Mouse (Mus musculus) midbrain, embryonic 10.5 days (tissue): ENCODE measurements around the gene Hexb. TPM values are rescaled to one million over a fixed set of nuclear protein-coding genes. Genes with fewer than 3 reads are reported as not detected.

Experiments used
- DNase-seq: peaks from one replicate; pipeline ENCODE4 v3.0.0-alpha.2; 2017; ENCODE audit warnings: low spot score
- H3K27ac ChIP-seq: fragments of 300-500 bp; sonication (generic); replicated peaks from 2 replicates; pipeline ENCODE4 v1.5.1; 2016; ENCODE audit warnings: mild to moderate bottlenecking
- H3K27me3 ChIP-seq: fragments of 300-500 bp; sonication (generic); 2 replicates; pipeline ENCODE4 v1.6.1; 2016; ENCODE audit warnings: low read depth, mild to moderate bottlenecking; ENCODE audit not compliant: poor library complexity, severe bottlenecking
- H3K36me3 ChIP-seq: fragments of 300-500 bp; sonication (generic); 2 replicates; pipeline ENCODE4 v1.6.1; 2016; ENCODE audit warnings: mild to moderate bottlenecking, moderate library complexity
- H3K4me1 ChIP-seq: fragments of 300-500 bp; sonication (generic); 2 replicates; pipeline ENCODE4 v1.6.1; 2016
- H3K4me3 ChIP-seq: fragments of 300-500 bp; sonication (generic); 2 replicates; pipeline ENCODE4 v1.5.1; 2016; ENCODE audit warnings: mild to moderate bottlenecking, moderate library complexity
- H3K9me3 ChIP-seq: fragments of 300-500 bp; sonication (generic); replicated peaks from 2 replicates; pipeline ENCODE4 v1.6.1; 2016; ENCODE audit warnings: mild to moderate bottlenecking
- WGBS: fragments of 180-500 bp; shearing (Covaris S2); methylation state at CpG from one replicate; pipeline ENCODE4 v1.1.7; 2016; 5-methylcytosine and 5-hydroxymethylcytosine counted together
- polyA plus RNA-seq: library from polyadenylated mRNA; unstranded; fragments of >200 nt; fragmentation: Nextera tagmentation; extraction: Ambion mirVana; gene quantifications from 2 replicates; pipeline ENCODE4 v1.2.1, GENCODE M21; 2016

Hexb gene
- polyA plus RNA-seq, 1 experiment from 2014 or later: 18.5 TPM

DNA sequence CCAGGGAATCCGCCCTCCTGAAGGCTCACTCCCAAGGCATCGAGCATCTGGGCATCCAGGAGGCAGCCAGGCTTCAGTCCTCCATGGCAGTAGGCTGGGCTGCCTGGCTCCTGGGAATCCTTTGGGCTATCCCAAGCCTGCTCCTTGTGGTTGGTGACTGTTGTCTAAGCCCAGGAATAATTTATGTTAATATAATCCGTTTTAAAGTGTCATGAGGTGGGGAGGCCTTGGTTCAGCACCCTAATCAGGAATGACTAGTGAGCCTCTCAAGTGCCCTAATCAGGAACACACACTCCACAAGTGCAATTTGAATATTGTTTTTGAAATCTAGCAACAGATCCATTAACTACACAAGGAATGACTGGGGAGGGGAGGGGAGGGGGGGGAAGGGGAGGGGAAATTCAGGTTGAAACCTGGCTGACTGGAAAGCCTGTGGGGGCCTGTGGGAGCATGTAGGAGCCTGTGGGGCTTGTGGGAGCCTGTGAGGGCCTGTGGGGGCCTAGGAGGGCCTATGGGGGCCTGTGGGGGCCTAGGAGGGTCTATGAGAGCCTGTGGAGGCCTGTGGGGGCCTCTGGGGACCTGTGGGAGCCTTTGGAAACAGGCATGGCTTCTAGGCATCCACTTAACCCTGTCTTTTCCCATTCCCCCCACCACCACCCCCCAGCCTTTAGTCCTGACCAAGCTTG lies 16.6 kb upstream of the Hexb start:
- Histone ChIP-seq H3K27ac (peak overlapping the region; percentile 74), H3K4me3 (no peak overlapping the region), H3K9me3 (no peaks in the 10 kb centered on the region), H3K27me3 (no peaks in the 10 kb centered on the region), H3K4me1 (peaks cover 15% of the 10 kb centered on the region), H3K36me3 (no peaks in the 10 kb centered on the region)
- WGBS: 52% methylated on average over 3 of the region's 3 CpGs
- DNase-seq: no peak

DNA sequence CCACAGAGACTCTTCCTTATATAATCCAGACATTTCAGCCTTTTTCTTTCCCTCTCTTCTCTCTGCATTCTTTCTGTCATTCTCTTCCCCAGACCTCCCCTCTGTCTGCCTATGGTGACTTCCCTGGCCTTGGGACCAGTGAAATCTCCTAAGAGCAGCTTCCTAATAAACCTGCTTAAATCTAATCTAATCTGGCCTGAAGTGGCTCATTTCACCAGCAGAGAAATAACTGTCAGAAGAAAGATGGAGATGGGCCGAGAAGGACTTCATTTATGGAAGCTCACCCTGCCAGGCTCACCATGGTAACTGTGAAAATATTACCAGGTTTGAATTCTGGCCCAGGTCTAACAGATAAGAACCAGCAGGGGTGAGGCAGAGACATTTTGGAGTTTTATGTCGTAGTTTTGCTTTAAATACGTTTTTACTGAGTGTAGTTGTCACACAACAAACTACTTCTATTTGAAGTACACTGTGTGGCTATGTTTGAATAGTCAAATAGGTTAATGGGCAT lies 10.4 kb upstream of the Hexb start:
- Histone ChIP-seq H3K27me3 (no peaks in the 10 kb centered on the region), H3K9me3 (no peaks in the 10 kb centered on the region), H3K36me3 (no peaks in the 10 kb centered on the region), H3K4me1 (peaks cover 13% of the 10 kb centered on the region; the same call in 1 of the 2 replicates), H3K27ac (no peak overlapping the region), H3K4me3 (no peak overlapping the region)
- 79% methylated on average over 3 of the region's 3 CpGs for WGBS
- no peak for DNase-seq

DNA sequence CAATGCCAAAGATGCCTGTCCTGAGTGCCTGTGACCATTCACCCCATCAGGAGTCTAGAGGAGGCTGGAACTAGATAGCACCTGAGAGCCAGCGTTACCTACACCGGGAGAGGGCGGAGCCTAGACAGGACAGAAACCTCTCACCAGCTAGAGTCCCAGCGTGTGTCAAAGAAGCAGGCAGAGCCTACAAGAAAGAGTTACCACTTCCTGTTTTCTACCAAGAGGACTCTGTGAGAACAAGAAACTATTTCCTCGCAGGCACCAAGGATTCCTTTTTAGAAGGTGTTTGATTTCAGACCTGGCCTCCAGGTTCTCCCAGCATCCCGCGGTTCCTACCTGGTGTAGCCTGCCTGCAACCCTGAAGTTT lies 9.9 kb upstream of the Hexb start:
- Histone ChIP-seq H3K9me3 (no peaks in the 10 kb centered on the region), H3K4me1 (peaks cover 13% of the 10 kb centered on the region; the same call in 1 of the 2 replicates), H3K27ac (no peak overlapping the region), H3K36me3 (no peaks in the 10 kb centered on the region), H3K27me3 (no peaks in the 10 kb centered on the region), H3K4me3 (no peak overlapping the region)
- WGBS: 67% methylated on average over 7 of the region's 7 CpGs
- DNase-seq: no peak

DNA sequence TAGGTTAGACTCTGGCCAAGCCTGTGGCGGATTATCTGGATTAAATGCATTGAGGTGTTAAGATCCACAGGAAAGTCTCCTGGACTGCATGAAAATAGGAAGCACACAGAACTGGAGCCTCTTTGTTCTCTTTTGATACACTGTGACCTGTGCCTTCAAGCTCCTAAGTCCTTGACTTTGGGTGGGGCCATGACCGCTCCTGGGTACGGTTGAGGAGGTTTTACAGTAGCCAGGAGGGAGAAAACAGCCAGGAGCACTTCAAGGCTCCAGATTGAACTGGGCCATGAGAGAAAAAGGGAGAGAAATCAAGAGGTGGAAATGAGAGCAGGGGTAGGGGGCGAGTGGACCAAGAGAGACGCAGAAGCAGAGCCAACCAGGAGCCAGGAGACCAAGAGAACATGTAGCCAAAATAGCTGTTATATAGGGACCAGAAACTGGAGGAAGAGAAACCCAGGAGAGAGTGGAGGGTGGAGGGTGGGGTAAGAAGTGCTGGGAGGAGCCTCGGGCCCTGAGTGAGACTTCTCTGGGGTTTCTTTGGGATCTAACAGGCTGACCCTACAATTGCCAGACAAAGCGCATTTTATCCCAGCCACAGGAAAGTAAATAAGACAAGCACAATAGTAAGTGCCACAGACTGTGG lies 9.4 kb upstream of the Hexb start:
- Histone ChIP-seq H3K27ac (no peak overlapping the region), H3K4me1 (peaks cover 13% of the 10 kb centered on the region; the same call in 1 of the 2 replicates), H3K9me3 (no peaks in the 10 kb centered on the region), H3K27me3 (no peaks in the 10 kb centered on the region), H3K4me3 (no peak overlapping the region), H3K36me3 (no peaks in the 10 kb centered on the region)
- WGBS: 85% methylated on average over 7 of the region's 7 CpGs
- DNase-seq: no peak

DNA sequence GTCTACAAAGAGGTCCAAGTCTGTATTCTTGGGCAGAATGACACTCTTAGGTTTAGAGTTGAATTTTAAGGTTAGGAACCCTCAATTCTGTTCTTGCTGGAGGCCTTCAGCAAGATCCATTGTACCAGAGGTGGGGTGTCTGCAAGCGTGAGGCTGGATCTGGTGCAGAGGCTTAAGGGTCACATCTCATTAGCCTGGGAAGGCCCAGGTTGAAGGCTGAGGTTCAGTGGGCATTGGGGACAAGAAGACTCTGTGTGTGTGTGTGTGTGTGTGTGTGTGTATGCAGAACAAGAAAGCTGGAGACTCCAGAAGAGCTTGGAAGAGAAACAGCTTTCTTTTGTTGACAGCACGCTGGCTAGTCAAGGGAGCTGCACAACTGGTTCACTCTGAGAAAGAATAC lies 7.9 kb upstream of the Hexb start:
- no peaks in the 10 kb centered on the region for H3K27me3 ChIP-seq
- no peaks in the 10 kb centered on the region for H3K9me3 ChIP-seq
- H3K4me1 ChIP-seq: peaks cover 13% of the 10 kb centered on the region; the same call in 1 of the 2 replicates
- H3K27ac ChIP-seq: no peak overlapping the region
- no peak overlapping the region for H3K4me3 ChIP-seq
- DNase-seq: no peak
- no peaks in the 10 kb centered on the region for H3K36me3 ChIP-seq
- WGBS: 84% methylated on average over 2 of the region's 2 CpGs

DNA sequence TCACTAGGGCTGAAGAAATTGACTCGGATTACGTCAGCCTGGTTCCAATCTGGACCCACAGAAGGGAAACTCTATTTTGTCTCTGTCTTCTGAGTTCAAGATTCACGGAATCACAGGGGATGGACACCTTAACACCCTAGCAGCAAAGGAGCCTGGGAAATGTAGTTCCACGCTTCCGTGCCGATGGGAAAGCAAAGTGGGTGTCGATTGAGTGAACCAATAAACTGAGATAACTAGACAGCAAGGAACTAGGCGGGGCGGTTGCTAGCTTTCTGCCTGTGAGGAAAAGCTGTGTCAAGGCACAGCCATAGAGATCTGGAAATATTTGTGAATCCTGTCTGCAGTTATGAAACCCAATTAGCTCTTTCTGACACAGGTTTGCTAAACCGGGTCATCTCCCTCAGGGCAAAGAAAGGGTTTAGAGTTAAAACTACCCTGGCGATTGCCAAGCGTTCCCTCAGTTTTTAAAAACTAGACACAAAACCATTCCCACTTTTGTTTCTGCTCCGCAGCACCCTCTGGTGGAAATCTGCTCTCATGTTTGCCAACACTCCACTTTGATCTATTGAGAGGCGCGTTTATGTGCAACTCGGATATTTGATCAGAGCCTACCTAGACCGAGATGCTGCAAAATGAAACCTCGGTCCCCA lies 7.0 kb upstream of the Hexb start:
- Histone ChIP-seq H3K27ac (peak overlapping the region; percentile 33), H3K4me1 (peaks cover 13% of the 10 kb centered on the region; the same call in 1 of the 2 replicates), H3K4me3 (peak overlapping the region; percentile 50), H3K36me3 (no peaks in the 10 kb centered on the region), H3K27me3 (no peaks in the 10 kb centered on the region), H3K9me3 (no peaks in the 10 kb centered on the region)
- peak; percentile 72 for DNase-seq
- WGBS: 15% methylated on average over 18 of the region's 18 CpGs

DNA sequence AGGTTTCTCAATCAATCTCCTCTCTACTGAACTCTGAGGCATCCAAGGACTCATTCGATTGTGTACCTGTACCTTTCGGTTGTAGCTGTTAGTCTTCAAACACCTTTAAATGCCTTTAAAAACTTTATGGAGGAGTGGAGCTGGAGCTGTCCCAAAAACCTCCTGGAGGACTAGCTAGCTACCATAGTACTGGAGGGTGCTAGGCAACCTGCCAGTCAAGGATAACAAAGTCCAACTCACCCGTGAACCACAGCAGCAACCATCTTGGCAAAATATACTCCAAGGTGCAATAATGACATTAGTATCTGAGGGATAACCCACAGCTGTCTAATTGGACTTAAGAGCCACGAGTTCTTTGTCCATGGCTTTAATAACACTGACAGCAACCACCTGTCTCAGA lies 3.7 kb upstream of the Hexb start:
- 84% methylated on average over 4 of the region's 4 CpGs for WGBS
- no peak overlapping the region for H3K27ac ChIP-seq
- no peak overlapping the region for H3K4me3 ChIP-seq
- H3K27me3 ChIP-seq: peaks cover 7% of the 10 kb centered on the region
- H3K9me3 ChIP-seq: no peaks in the 10 kb centered on the region
- no peak for DNase-seq
- H3K36me3 ChIP-seq: no peaks in the 10 kb centered on the region
- H3K4me1 ChIP-seq: peaks cover 23% of the 10 kb centered on the region

DNA sequence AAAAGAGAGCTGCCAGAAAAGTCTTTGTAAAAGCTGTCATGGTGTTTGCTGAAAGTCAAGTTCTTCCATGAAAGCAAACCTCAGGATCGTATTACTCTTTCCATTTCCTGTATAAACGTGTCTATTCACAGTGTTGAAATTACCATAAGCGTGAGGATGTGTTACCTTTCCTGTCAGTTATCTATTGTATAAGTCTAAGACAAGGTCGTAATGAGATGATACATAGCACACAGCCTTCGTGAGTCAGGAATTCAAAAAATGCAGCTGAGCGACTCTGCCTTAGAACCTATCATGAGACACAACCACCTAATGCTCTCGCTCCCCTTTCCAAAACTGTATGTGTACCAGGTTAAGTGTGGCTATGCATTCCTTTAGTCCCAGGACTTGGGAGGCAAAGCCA lies 2.9 kb upstream of the Hexb start:
- Histone ChIP-seq H3K4me3 (no peak overlapping the region), H3K36me3 (no peaks in the 10 kb centered on the region), H3K27me3 (peaks cover 12% of the 10 kb centered on the region), H3K27ac (no peak overlapping the region), H3K9me3 (no peaks in the 10 kb centered on the region), H3K4me1 (peaks cover 29% of the 10 kb centered on the region)
- no peak for DNase-seq
- 81% methylated on average over 7 of the region's 7 CpGs for WGBS

DNA sequence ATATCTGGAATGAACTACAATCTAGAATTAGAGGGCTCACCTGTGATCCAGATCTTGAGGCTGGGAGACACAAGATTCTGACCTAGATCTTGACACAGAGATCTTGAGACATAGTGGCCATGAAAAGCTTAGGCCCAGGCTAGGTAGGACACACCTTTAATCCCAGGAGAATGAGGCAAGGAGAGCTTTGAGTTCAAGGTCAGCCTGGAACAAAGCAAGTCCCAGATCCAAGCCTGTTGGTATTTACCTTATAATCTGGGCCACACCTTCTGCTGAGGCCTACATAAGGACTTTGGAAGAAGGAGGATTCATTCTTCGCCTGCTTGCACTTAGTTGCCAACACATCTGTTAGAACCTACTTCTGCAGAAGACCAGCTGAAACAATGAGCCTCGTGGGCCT lies 966 bp upstream of the Hexb start:
- Histone ChIP-seq H3K27ac (no peak overlapping the region), H3K9me3 (no peaks in the 10 kb centered on the region), H3K27me3 (peaks cover 12% of the 10 kb centered on the region), H3K4me3 (no peak overlapping the region), H3K36me3 (no peaks in the 10 kb centered on the region), H3K4me1 (peaks cover 22% of the 10 kb centered on the region)
- no peak for DNase-seq
- WGBS: 82% methylated on average over 2 of the region's 2 CpGs

DNA sequence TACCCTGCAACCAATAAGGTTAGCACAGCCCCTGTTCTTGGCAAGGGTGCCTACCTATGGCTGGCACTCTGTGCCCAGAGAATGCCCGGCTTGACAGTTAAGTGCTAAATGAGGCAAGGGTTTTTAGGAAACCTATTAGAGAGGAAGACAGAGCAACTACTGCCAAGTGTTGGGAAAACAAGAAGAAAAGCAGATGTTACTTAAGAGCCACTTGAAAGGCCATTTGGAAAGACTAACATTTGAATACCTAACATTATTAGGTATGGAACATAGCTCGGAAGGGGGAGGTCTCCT lies 1.3 kb downstream of the Hexb start:
- H3K4me1 ChIP-seq: peaks cover 22% of the 10 kb centered on the region
- no peak overlapping the region for H3K4me3 ChIP-seq
- H3K27ac ChIP-seq: no peak overlapping the region
- no peak for DNase-seq
- H3K27me3 ChIP-seq: peaks cover 12% of the 10 kb centered on the region
- 92% methylated on average over 2 of the region's 2 CpGs for WGBS
- H3K9me3 ChIP-seq: no peaks in the 10 kb centered on the region
- no peaks in the 10 kb centered on the region for H3K36me3 ChIP-seq

DNA sequence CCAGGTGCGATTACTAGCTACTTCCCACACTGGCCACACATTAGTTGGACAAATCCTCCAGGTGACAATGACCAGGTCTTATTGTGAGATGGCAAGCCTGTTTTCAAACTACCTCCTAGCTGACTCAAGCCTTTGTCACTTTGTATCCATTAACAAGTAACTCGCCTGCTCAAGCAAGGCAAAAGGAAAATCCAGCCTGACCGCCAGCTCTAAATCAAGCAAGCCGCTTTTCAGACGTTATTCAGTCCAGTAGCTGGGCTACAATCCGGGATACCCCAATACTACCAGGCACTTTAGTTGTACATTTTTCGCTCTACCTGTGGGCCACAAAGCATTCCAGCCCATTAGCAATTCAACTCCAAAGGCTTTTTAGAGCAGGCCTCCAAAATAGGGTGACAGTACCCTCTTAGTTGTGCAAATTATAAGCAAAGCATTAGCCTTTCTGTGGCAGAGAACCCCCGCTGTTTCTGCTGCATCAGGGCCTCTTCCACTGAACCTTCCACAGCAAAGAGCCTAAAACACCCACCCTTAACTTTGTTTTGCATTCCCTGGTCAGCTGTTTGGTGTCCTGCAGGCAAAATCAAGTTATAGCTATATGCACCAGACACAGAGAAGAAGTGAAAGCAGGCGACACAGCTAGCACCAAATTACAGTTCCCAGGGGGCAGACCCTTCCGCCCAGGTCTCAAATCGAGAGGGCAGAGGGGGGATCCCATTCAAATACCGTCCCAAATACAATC lies 1.8 kb downstream of the Hexb start:
- peaks cover 22% of the 10 kb centered on the region for H3K4me1 ChIP-seq
- no peaks in the 10 kb centered on the region for H3K9me3 ChIP-seq
- no peak overlapping the region for H3K4me3 ChIP-seq
- 69% methylated on average over 12 of the region's 12 CpGs for WGBS
- no peak overlapping the region for H3K27ac ChIP-seq
- no peak for DNase-seq
- H3K27me3 ChIP-seq: peaks cover 12% of the 10 kb centered on the region
- no peaks in the 10 kb centered on the region for H3K36me3 ChIP-seq

DNA sequence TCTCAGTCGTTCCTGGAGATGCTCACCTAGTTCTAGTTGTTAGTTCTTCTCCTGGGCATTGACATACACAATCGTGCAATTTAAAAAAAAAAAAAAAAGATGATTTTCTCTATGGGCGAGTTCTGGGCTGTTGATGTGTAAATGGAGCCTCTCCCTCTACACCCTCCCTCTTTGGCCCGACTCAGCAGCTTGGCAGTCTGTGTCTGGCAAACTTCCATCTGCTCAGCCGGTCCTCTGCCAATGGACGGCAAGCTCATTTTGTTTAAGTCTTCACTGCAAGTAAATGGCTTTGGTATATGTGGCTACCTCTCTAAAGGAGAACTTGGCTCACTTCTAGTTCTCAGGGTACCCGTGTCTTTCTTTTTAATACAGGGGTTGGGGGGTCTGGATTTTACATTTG lies 4.7 kb downstream of the Hexb start:
- no peak for DNase-seq
- 76% methylated on average over 7 of the region's 7 CpGs for WGBS

More for the DNA sequence above, 4.7 kb downstream of the Hexb start:
- peaks cover 12% of the 10 kb centered on the region for H3K27me3 ChIP-seq
- no peak overlapping the region for H3K27ac ChIP-seq
- H3K36me3 ChIP-seq: 0 out of 2 replicates have a peak, but pooled peaks cover 4% of the 10 kb centered on the region
- peaks cover 19% of the 10 kb centered on the region for H3K4me1 ChIP-seq
- H3K4me3 ChIP-seq: no peak overlapping the region
- no peaks in the 10 kb centered on the region for H3K9me3 ChIP-seq
